Mouse (Mus musculus): ENCODE data around the gene Tmeff2. TPM values are rescaled to one million over a fixed set of nuclear protein-coding genes. Genes with fewer than 3 reads are reported as not detected.

Tmeff2 gene
- polyA plus RNA-seq, 3 experiments from 2014 or later, result not detected

GRCm38 (mm10) chr1:50980591-50980990, 80.1 kb downstream of the Tmeff2 start:
- no peak for ATAC-seq

- ATAC-seq, result no peak
These were observed 80.8 kb downstream of the Tmeff2 start for GRCm38 (mm10) chr1:50981151-50981828.

GRCm38 (mm10) chr1:50990661-50991060, 90.2 kb downstream of the Tmeff2 start:
- ATAC-seq, result no peak

GRCm38 (mm10) chr1:50994505-50994904, 94.1 kb downstream of the Tmeff2 start:
- no peak for ATAC-seq

GRCm38 (mm10) chr1:50999793-51000192, 99.3 kb downstream of the Tmeff2 start:
- no peak for ATAC-seq

GRCm38 (mm10) chr1:51008344-51008743, 107.9 kb downstream of the Tmeff2 start:
- ATAC-seq, result no peak

- no peak for ATAC-seq
These were observed 139.8 kb downstream of the Tmeff2 start for GRCm38 (mm10) chr1:51040249-51040648.

- ATAC-seq, result no peak
These were observed 144.4 kb downstream of the Tmeff2 start for GRCm38 (mm10) chr1:51044810-51045209.

- ATAC-seq, result no peak
These were observed 164.1 kb downstream of the Tmeff2 start for GRCm38 (mm10) chr1:51064549-51064948.

GRCm38 (mm10) chr1:51065652-51066051, 165.2 kb downstream of the Tmeff2 start:
- ATAC-seq, result no peak

- no peak for ATAC-seq
These were observed 168.4 kb downstream of the Tmeff2 start for GRCm38 (mm10) chr1:51068814-51069213.

GRCm38 (mm10) chr1:51069288-51069687, 168.8 kb downstream of the Tmeff2 start:
- ATAC-seq, result no peak

- ATAC-seq, result no peak
These were observed 173.6 kb downstream of the Tmeff2 start for GRCm38 (mm10) chr1:51074076-51074475.

- no peak for ATAC-seq
These were observed 175.6 kb downstream of the Tmeff2 start for GRCm38 (mm10) chr1:51075785-51076771.

GRCm38 (mm10) chr1:51088921-51089320, 188.5 kb downstream of the Tmeff2 start:
- ATAC-seq, result no peak

- no peak for ATAC-seq
These were observed 189.4 kb downstream of the Tmeff2 start for GRCm38 (mm10) chr1:51089803-51090202.

- no peak for ATAC-seq
These were observed 189.8 kb downstream of the Tmeff2 start for GRCm38 (mm10) chr1:51090212-51090761.

- ATAC-seq, result no peak
These were observed 194.3 kb downstream of the Tmeff2 start for GRCm38 (mm10) chr1:51094713-51095112.

GRCm38 (mm10) chr1:51096848-51097598, 196.6 kb downstream of the Tmeff2 start:
- ATAC-seq, result no peak

- ATAC-seq, result no peak
These were observed 200.7 kb downstream of the Tmeff2 start for GRCm38 (mm10) chr1:51101034-51101590.

- no peak for ATAC-seq
These were observed 204.3 kb downstream of the Tmeff2 start for GRCm38 (mm10) chr1:51104698-51105097.

- ATAC-seq, result no peak
These were observed 206.0 kb downstream of the Tmeff2 start for GRCm38 (mm10) chr1:51106401-51106920.
